Mouse (Mus musculus) liver, postnatal 0 days (tissue): Measurements from ENCODE around the gene Gm45711. TPM values are rescaled to one million over a fixed set of nuclear protein-coding genes. Genes with fewer than 3 reads are reported as not detected.
"Not testable (repeated sequence)": the region's sequence is repeated elsewhere in the genome, so short reads cannot be mapped to it uniquely, and the experiment has no call there.

ENCODE experiments used
- ATAC-seq: fragments of 200-750 bp; cut with Nextera tagmentation; 2 replicates; pipeline ENCODE4 v1.8.0; 2017; ENCODE audit warnings: mild to moderate bottlenecking, moderate library complexity
- DNase-seq: peaks from one replicate; pipeline ENCODE4 v3.0.0-alpha.2; 2016
- H3K27ac ChIP-seq: fragments of 300-500 bp; sonication (generic); 2 replicates; pipeline ENCODE4 v1.5.1; 2014; ENCODE audit warnings: antibody characterized with exemption, moderate library complexity, mild to moderate bottlenecking, low read depth
- H3K27me3 ChIP-seq: fragments of 300-500 bp; sonication (generic); 2 replicates; pipeline ENCODE4 v1.6.1; 2014; ENCODE audit warnings: low read length, control low read depth, mixed read lengths; ENCODE audit not compliant: insufficient read depth
- H3K36me3 ChIP-seq: fragments of 300-500 bp; sonication (generic); replicated peaks from 2 replicates; pipeline ENCODE4 v1.6.1; 2014; ENCODE audit warnings: mild to moderate bottlenecking, control low read depth, low read length, moderate library complexity, mixed read lengths; ENCODE audit not compliant: insufficient read depth
- H3K4me1 ChIP-seq: fragments of 300-500 bp; sonication (generic); 2 replicates; pipeline ENCODE4 v1.6.1; 2014; ENCODE audit warnings: antibody characterized with exemption, mild to moderate bottlenecking, control low read depth; ENCODE audit not compliant: insufficient read depth
- H3K4me2 ChIP-seq: fragments of 300-500 bp; sonication (generic); 2 replicates; pipeline ENCODE4 v1.6.1; 2014; ENCODE audit warnings: low read depth, mild to moderate bottlenecking, low read length, moderate library complexity, mixed read lengths
- H3K4me3 ChIP-seq: fragments of 300-500 bp; sonication (generic); 2 replicates; pipeline ENCODE4 v1.5.1; 2014; ENCODE audit warnings: low read depth, low read length
- H3K9ac ChIP-seq: fragments of 300-500 bp; sonication (generic); replicated peaks from 2 replicates; pipeline ENCODE4 v1.6.1; 2014; ENCODE audit warnings: mild to moderate bottlenecking, moderate library complexity
- H3K9me3 ChIP-seq: fragments of 300-500 bp; sonication (generic); 2 replicates; pipeline ENCODE4 v1.6.1; 2016; ENCODE audit warnings: mild to moderate bottlenecking, control low read depth, low read length, mixed read lengths
- CTCF ChIP-seq: sonication (generic); IDR thresholded peaks from 2 replicates; pipeline ENCODE4 v1.5.1; 2016; ENCODE audit warnings: antibody characterized with exemption, low read depth
- EP300 ChIP-seq: IDR thresholded peaks from 2 replicates; pipeline ENCODE4 v1.6.1; 2016; ENCODE audit warnings: antibody characterized with exemption, low read depth, mild to moderate bottlenecking
- WGBS: fragments of 180-500 bp; shearing (Covaris S2); extraction: QIAGEN DNeasy Blood & Tissue Kit; methylation state at CpG from one replicate; pipeline ENCODE4 v1.1.7; 2014; ENCODE audit not compliant: insufficient replicate concordance; 5-methylcytosine and 5-hydroxymethylcytosine counted together
- polyA plus RNA-seq: library from polyadenylated mRNA; unstranded; fragments of >200 nt; fragmentation: Nextera tagmentation; extraction: Ambion mirVana; gene quantifications from 2 replicates; pipeline ENCODE4 v1.2.1, GENCODE M21; 2015

Gene Gm45711
- polyA plus RNA-seq, 1 experiment from 2014 or later, result not detected

GRCm38 (mm10) chr8:104333786-104334185 is 23.9 kb upstream of the Gm45711 start:
- no peak for DNase-seq
- Histone ChIP-seq H3K27me3 (no peaks in the 10 kb centered on the region), H3K9ac (no peak overlapping the region), H3K36me3 (no peaks in the 10 kb centered on the region), H3K27ac (peak overlapping the region; percentile 24; the same call in 1 of the 2 replicates), H3K4me2 (no peak overlapping the region), H3K4me3 (no peak overlapping the region), H3K9me3 (no peaks in the 10 kb centered on the region), H3K4me1 (0 out of 2 replicates have a peak, but pooled peaks cover 2% of the 10 kb centered on the region)
- no peak for TF ChIP-seq EP300
- no peak for TF ChIP-seq CTCF
- peak; percentile 59 for ATAC-seq
- 28% methylated on average over 5 of the region's 5 CpGs for WGBS

GRCm38 (mm10) chr8:104332665-104333631 is 23.1 kb upstream of the Gm45711 start:
- ATAC-seq (no peak), DNase-seq (no peak)
- 45% methylated on average over 5 of the region's 5 CpGs for WGBS
- no peaks in the 10 kb centered on the region for H3K27me3 ChIP-seq
- 0 out of 2 replicates have a peak, but pooled peaks cover 2% of the 10 kb centered on the region for H3K4me1 ChIP-seq
- H3K4me2 ChIP-seq, result no peak overlapping the region
- TF ChIP-seq CTCF (no peak), EP300 (no peak)
- no peak overlapping the region for H3K27ac ChIP-seq
- H3K9me3 ChIP-seq, result no peaks in the 10 kb centered on the region
- H3K9ac ChIP-seq, result no peak overlapping the region
- H3K36me3 ChIP-seq, result no peaks in the 10 kb centered on the region
- H3K4me3 ChIP-seq, result no peak overlapping the region

GRCm38 (mm10) chr8:104321930-104322329 is 12.0 kb upstream of the Gm45711 start, which contains the start of gene Cmtm2b:
Gene Cmtm2b (plus strand): TSS chr8:104322230.
- ATAC-seq, H3K36me3 ChIP-seq, H3K4me2 ChIP-seq, H3K27ac ChIP-seq, H3K9me3 ChIP-seq, H3K4me3 ChIP-seq, DNase-seq, H3K4me1 ChIP-seq, H3K27me3 ChIP-seq, H3K9ac ChIP-seq: not testable (repeated sequence)
- 86% methylated on average over 12 of the region's 12 CpGs for WGBS

GRCm38 (mm10) chr8:104321267-104321666 is 11.4 kb upstream of the Gm45711 start, which contains the start of gene Gm11020:
Gene Gm11020 (plus strand): TSS chr8:104321567.
- WGBS, result 80% methylated on average over 8 of the region's 11 CpGs
- H3K4me1 ChIP-seq, H3K36me3 ChIP-seq, H3K4me2 ChIP-seq, H3K27me3 ChIP-seq, H3K27ac ChIP-seq, H3K9me3 ChIP-seq, ATAC-seq, H3K4me3 ChIP-seq, H3K9ac ChIP-seq, DNase-seq: not testable (repeated sequence)

GRCm38 (mm10) chr8:104313311-104313710 is 3.4 kb upstream of the Gm45711 start:
- DNase-seq (no peak), ATAC-seq (no peak)
- Histone ChIP-seq H3K4me3 (no peak overlapping the region), H3K36me3 (no peaks in the 10 kb centered on the region), H3K27ac (no peak overlapping the region), H3K9me3 (no peaks in the 10 kb centered on the region), H3K27me3 (no peaks in the 10 kb centered on the region), H3K9ac (no peak overlapping the region), H3K4me1 (no peaks in the 10 kb centered on the region), H3K4me2 (no peak overlapping the region)
- WGBS, result 53% methylated on average over 4 of the region's 4 CpGs
- TF ChIP-seq CTCF (peak; percentile 46), EP300 (no peak)

GRCm38 (mm10) chr8:104312023-104312422 is 2.1 kb upstream of the Gm45711 start:
- H3K4me1 ChIP-seq, ATAC-seq, H3K4me2 ChIP-seq, H3K27me3 ChIP-seq, H3K36me3 ChIP-seq, DNase-seq, H3K4me3 ChIP-seq, H3K27ac ChIP-seq, H3K9me3 ChIP-seq, H3K9ac ChIP-seq: not testable (repeated sequence)
- WGBS, result 70% methylated on average over 3 of the region's 3 CpGs

GRCm38 (mm10) chr8:104308341-104308740 is 1.5 kb downstream of the Gm45711 start:
- H3K27me3 ChIP-seq, DNase-seq, H3K4me1 ChIP-seq, H3K9me3 ChIP-seq, ATAC-seq, H3K4me2 ChIP-seq, H3K4me3 ChIP-seq, H3K9ac ChIP-seq, H3K27ac ChIP-seq, H3K36me3 ChIP-seq: not testable (repeated sequence)
- 34% methylated on average over 6 of the region's 6 CpGs for WGBS
